Mouse (Mus musculus): Measurements from ENCODE around the gene Htr2b.

Htr2b gene

DNA sequence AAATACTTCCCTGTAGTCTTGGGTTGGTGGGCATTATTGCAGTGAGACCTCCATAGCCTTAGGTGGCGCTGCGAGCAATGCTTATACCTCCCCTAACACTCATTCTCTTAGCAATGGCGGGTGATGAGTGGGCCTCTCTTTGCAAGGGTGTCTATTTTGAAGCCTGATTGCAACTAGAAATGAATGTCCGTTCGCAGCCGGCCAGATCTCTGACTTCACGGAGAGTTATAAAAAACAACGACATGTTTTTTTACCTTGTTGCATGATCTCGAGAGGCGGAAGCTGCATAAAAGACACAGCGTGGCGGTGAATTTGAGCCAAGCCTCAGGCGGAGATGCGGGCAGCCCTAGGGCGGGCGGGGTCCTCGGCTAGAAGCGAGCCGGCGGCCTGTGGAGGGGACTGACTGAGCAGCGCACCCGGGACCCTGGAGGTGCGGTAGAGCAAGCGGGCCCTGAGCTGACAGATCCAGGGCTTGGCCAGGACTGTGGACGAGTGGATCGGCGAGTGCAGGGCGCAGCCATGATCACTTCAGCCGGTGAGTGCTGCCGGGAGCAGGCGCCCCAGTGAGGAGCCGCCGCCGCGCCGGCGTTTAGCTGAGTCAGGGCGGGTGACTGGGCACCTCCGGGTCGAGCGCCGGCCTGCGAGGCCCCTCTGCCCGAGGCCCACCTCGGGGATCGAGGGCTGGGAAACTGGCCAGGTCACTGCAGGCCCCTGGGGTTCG lies 47.3 kb downstream of the Htr2b start, which contains the start of gene Psmd1:
TSS of gene Psmd1 (plus strand) at position 117 of the 721 bp plus-strand sequence.
- H3K36me3 ChIP-seq (ENCODE audit: insufficient read depth, low read length) = peaks cover 16% of the 10 kb centered on the region
- no peaks in the 10 kb centered on the region for H3K27me3 ChIP-seq (ENCODE audit: insufficient read depth, low read length)
- peaks cover 70% of the 10 kb centered on the region for H3K4me1 ChIP-seq (replicated peaks; ENCODE audit: low read depth, low read length)
- peak within 1 kb of the TSS; percentile 100 for H3K4me3 ChIP-seq (replicated peaks; ENCODE audit: low read length)
- H3K9me3 ChIP-seq (ENCODE audit: low read length) = no peaks in the 10 kb centered on the region
- no peak for TF ChIP-seq NANOG (IDR thresholded peaks at IDR 0.05; ENCODE audit: borderline replicate concordance, low read length)
- TF ChIP-seq CTCF (conservative IDR thresholded peaks at IDR 0.05; ENCODE audit: low read length) = peak; percentile 81

DNA sequence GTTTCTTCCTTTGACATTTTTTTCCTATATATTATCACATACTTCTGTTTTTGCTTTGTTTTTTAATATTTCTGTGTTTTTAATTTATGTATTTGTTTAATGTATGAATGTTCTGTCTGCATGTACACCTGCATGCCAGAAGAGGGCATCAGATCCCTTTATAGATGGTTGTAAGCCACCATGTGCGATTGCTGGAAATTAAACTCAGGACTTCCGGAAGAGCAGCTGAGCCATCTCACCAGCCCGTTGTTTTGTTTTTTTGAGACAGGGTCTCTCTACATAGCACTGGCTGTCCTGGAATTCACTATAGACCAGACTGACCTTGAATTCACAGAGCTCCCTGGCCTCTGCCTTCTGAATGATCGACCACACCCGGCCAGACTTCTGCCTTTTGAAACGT lies 49.2 kb downstream of the Htr2b start:
- Histone ChIP-seq H3K9me3 (ENCODE audit: low read length) (no peaks in the 10 kb centered on the region), H3K4me1 (replicated peaks; ENCODE audit: low read depth, low read length) (peaks cover 67% of the 10 kb centered on the region), H3K27me3 (ENCODE audit: insufficient read depth, low read length) (no peaks in the 10 kb centered on the region), H3K4me3 (replicated peaks; ENCODE audit: low read length) (peak overlapping the region; percentile 100), H3K36me3 (ENCODE audit: insufficient read depth, low read length) (peaks cover 4% of the 10 kb centered on the region; the same call in 1 of the 2 replicates)
- TF ChIP-seq POU5F1 (IDR thresholded peaks at IDR 0.05; ENCODE audit: borderline replicate concordance, low read length) (no peak), NANOG (IDR thresholded peaks at IDR 0.05; ENCODE audit: borderline replicate concordance, low read length) (no peak), CTCF (conservative IDR thresholded peaks at IDR 0.05; ENCODE audit: low read length) (peak; percentile 12)

DNA sequence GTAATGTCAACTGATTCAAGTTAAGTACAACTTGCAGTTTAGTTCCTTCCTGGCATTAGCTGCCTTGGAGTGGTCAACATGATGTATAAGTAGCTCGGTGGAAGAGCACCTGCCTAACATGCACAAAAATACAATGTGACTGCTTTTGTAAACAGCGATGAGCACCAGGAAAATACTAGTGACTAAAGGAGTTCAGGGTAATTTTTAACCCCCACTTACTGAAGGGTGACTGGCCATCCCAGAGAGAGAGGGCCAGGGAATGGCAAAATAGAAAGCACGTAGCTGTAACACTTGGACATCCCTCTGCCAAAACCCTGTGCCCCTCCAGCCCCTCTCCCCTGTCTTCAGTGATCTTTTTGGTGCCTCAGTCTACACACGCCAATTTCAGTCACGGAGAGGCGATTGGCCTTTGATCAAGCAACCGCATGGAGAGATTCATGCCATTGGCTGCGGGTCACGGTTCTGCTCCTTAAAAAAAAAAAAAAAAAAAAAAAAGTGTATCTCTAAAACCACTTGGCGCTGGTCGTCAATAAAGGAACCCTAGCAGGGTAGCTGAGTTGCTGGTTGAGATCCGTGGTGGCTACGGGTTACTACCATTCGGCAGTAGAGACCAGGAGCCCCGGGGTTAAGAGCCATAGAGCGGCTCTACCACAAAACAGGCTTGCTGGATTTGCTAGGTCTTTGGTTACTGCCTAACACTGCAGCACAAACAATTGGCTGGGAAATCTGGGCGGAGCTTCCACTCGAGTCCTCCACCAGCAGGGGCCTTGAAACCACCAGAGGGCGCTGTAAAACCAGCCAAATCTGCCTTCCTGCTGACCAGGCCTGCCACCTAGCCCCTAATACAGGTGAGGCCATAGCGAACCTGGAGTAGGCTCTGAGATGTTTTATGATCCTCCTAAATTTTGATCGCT lies 52.7 kb downstream of the Htr2b start:
- no peaks in the 10 kb centered on the region for H3K9me3 ChIP-seq (ENCODE audit: low read length)
- H3K4me3 ChIP-seq (replicated peaks; ENCODE audit: low read length) = peak overlapping the region; percentile 56
- peaks cover 53% of the 10 kb centered on the region for H3K4me1 ChIP-seq (replicated peaks; ENCODE audit: low read depth, low read length)
- no peaks in the 10 kb centered on the region for H3K27me3 ChIP-seq (ENCODE audit: insufficient read depth, low read length)
- peak; percentile 96 for TF ChIP-seq CTCF (conservative IDR thresholded peaks at IDR 0.05; ENCODE audit: low read length)
- TF ChIP-seq NANOG (IDR thresholded peaks at IDR 0.05; ENCODE audit: borderline replicate concordance, low read length) = no peak
- H3K36me3 ChIP-seq (ENCODE audit: insufficient read depth, low read length) = no peaks in the 10 kb centered on the region

DNA sequence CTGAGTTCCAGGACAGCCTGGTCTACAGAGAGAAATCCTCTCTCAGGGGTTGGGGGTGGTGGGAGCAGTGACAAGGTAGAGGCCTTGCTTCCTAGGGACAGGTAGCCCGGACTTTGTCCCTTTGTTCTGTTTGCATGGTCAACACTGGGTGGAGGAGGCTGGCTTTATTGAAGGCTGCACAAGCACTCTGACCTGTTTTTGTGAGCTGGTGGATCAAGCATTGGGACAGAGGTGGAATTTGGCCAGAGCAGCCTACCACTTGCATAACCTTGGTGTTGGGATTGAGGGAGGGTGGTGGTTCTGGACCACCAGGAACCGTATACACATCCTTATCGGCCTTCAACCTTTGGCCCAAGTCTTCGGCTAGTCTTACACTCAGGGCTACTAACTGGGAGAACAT lies 55.5 kb downstream of the Htr2b start:
- TF ChIP-seq NANOG (IDR thresholded peaks at IDR 0.05; ENCODE audit: borderline replicate concordance, low read length) (no peak), CTCF (conservative IDR thresholded peaks at IDR 0.05; ENCODE audit: low read length) (no peak)
- H3K9me3 ChIP-seq (ENCODE audit: low read length) = no peaks in the 10 kb centered on the region
- H3K27me3 ChIP-seq (ENCODE audit: insufficient read depth, low read length) = peaks cover 2% of the 10 kb centered on the region
- H3K4me3 ChIP-seq (replicated peaks; ENCODE audit: low read length) = no peak overlapping the region
- H3K36me3 ChIP-seq (ENCODE audit: insufficient read depth, low read length) = no peaks in the 10 kb centered on the region
- peaks cover 25% of the 10 kb centered on the region for H3K4me1 ChIP-seq (replicated peaks; ENCODE audit: low read depth, low read length)

DNA sequence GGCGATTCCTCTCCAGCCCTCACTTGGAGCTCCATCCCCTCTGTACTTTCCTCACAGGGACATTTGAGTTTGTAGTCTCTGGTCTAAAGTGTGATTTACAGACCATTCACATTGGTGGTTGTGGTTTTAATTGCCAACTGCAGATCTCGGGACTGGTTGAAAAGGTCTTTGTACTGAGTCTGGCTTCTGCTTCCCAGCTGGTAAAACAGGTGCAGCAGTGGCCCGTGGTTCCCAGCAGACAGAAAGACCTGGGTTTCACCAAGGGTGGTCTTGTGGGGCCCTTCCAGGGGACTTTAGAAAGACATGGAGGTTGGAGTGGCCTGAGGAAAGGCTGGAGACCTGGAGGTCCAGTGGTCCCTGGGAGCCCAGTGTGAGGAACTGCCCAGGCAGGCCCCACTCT lies 56.8 kb downstream of the Htr2b start:
- no peak overlapping the region for H3K4me3 ChIP-seq (replicated peaks; ENCODE audit: low read length)
- H3K36me3 ChIP-seq (ENCODE audit: insufficient read depth, low read length) = no peaks in the 10 kb centered on the region
- peaks cover 13% of the 10 kb centered on the region for H3K4me1 ChIP-seq (replicated peaks; ENCODE audit: low read depth, low read length)
- TF ChIP-seq CTCF (conservative IDR thresholded peaks at IDR 0.05; ENCODE audit: low read length) (no peak), NANOG (IDR thresholded peaks at IDR 0.05; ENCODE audit: borderline replicate concordance, low read length) (no peak)
- no peaks in the 10 kb centered on the region for H3K9me3 ChIP-seq (ENCODE audit: low read length)
- H3K27me3 ChIP-seq (ENCODE audit: insufficient read depth, low read length) = peaks cover 2% of the 10 kb centered on the region

DNA sequence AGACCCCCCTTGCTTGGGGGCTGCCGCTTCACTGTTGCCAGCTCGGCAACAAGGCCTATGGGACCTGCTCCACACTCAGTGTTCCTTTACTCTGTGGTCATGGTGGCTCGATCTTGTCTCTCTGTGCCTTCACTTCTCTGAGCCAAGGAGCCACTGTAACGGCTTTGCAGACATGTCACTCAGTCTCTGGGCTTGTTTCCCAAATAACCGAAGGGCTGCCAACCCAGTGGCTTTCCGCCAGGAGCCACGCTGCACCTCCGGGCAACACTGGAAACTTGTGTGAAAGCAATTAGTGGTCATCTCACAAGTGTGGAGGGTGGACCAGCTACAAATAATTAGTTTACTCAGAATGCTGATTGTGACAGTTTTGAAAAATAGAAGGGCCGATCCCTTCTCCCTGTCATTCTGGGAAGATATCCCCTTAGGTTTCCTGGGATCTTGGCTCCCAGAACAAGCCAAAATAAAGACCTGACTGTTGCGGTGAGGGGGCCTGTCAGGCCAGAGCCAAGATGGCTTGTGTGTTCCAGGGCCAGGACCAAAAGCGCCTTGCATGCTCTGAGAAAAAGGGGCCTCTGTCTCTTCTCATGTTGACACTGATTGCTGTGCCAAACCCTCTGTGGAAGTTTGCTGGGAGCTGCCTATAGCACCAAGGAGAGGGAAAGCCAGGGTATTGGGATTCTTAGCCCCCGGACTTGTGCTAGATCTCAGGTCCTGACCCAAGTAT lies 58.4 kb downstream of the Htr2b start:
- TF ChIP-seq POU5F1 (IDR thresholded peaks at IDR 0.05; ENCODE audit: borderline replicate concordance, low read length) (no peak), CTCF (conservative IDR thresholded peaks at IDR 0.05; ENCODE audit: low read length) (no peak), NANOG (IDR thresholded peaks at IDR 0.05; ENCODE audit: borderline replicate concordance, low read length) (no peak)
- Histone ChIP-seq H3K9me3 (ENCODE audit: low read length) (no peaks in the 10 kb centered on the region), H3K4me3 (replicated peaks; ENCODE audit: low read length) (no peak overlapping the region), H3K36me3 (ENCODE audit: insufficient read depth, low read length) (no peaks in the 10 kb centered on the region), H3K4me1 (replicated peaks; ENCODE audit: low read depth, low read length) (0 out of 2 replicates have a peak, but pooled peaks cover 8% of the 10 kb centered on the region), H3K27me3 (ENCODE audit: insufficient read depth, low read length) (peaks cover 11% of the 10 kb centered on the region)
